Mouse (Mus musculus): ENCODE data around the gene Pabpc1l. TPM values are rescaled to one million over a fixed set of nuclear protein-coding genes. Genes with fewer than 3 reads are reported as not detected.

Pabpc1l gene
- polyA plus RNA-seq, 2 experiments: 0.22 TPM; not detected in 1

- H3K4me3 ChIP-seq (ENCODE audit: insufficient read depth in 1 of 2, low read depth in 2 of 2, low read length in 2 of 2): no peak overlapping the region
- no peak for ATAC-seq (ENCODE audit: insufficient read depth)
- H3K27me3 ChIP-seq (ENCODE audit: control insufficient read depth, insufficient read depth, low read length): no peaks in the 10 kb centered on the region
- no peak overlapping the region for H3K9ac ChIP-seq (replicated peaks)
- TF ChIP-seq EP300 (IDR thresholded peaks at IDR 0.05; ENCODE audit: low read depth): no peak
- TF ChIP-seq CTCF (IDR thresholded peaks at IDR 0.05; ENCODE audit: low read depth): no peak
- peaks cover 8% of the 10 kb centered on the region; the same call in 1 of the 2 replicates for H3K36me3 ChIP-seq (replicated peaks; ENCODE audit: control insufficient read depth, insufficient read depth, low read depth)
- no peak overlapping the region for H3K4me2 ChIP-seq (ENCODE audit: low read depth)
- DNase-seq (ENCODE audit: low read depth in 3 of 3, low spot score in 3 of 3): no peak
- WGBS (ENCODE audit: insufficient replicate concordance): 26% methylated on average over 2 of the region's 2 CpGs
- H3K9me3 ChIP-seq (ENCODE audit: control insufficient read depth, low read length): no peaks in the 10 kb centered on the region
- H3K4me1 ChIP-seq (replicated peaks; ENCODE audit: control insufficient read depth in 2 of 2, insufficient read depth in 2 of 2, low read length in 1 of 2): no peaks in the 10 kb centered on the region; a peak in 1 of 4 replicates
- no peak overlapping the region for H3K27ac ChIP-seq
Observed at GRCm38 (mm10) chr2:164022104-164022503, 3.1 kb upstream of the Pabpc1l start.

- H3K9ac ChIP-seq (replicated peaks): no peak overlapping the region
- H3K27me3 ChIP-seq (ENCODE audit: control insufficient read depth, insufficient read depth, low read length): no peaks in the 10 kb centered on the region
- ATAC-seq (ENCODE audit: insufficient read depth): no peak
- no peak overlapping the region for H3K27ac ChIP-seq
- TF ChIP-seq CTCF (IDR thresholded peaks at IDR 0.05; ENCODE audit: low read depth) (no peak), EP300 (IDR thresholded peaks at IDR 0.05; ENCODE audit: low read depth) (no peak)
- DNase-seq (ENCODE audit: low read depth in 3 of 3, low spot score in 3 of 3): no peak
- no peaks in the 10 kb centered on the region for H3K9me3 ChIP-seq (ENCODE audit: control insufficient read depth, low read length)
- no peaks in the 10 kb centered on the region for H3K4me1 ChIP-seq (replicated peaks; ENCODE audit: control insufficient read depth in 2 of 2, insufficient read depth in 2 of 2, low read length in 1 of 2)
- no peak overlapping the region for H3K4me3 ChIP-seq (ENCODE audit: insufficient read depth in 1 of 2, low read depth in 2 of 2, low read length in 2 of 2)
- no peak overlapping the region for H3K4me2 ChIP-seq (ENCODE audit: low read depth)
- no peaks in the 10 kb centered on the region for H3K36me3 ChIP-seq (replicated peaks; ENCODE audit: control insufficient read depth, insufficient read depth, low read depth)
- 51% methylated on average over 10 of the region's 10 CpGs for WGBS (ENCODE audit: insufficient replicate concordance)
Observed at GRCm38 (mm10) chr2:164031147-164031546, 5.9 kb downstream of the Pabpc1l start.

- WGBS (ENCODE audit: insufficient replicate concordance): 57% methylated on average over 3 of the region's 3 CpGs
Observed at GRCm38 (mm10) chr2:164032973-164033372, 7.7 kb downstream of the Pabpc1l start.

GRCm38 (mm10) chr2:164036520-164037019 is 11.3 kb downstream of the Pabpc1l start:
- 23% methylated on average over 10 of the region's 10 CpGs for WGBS (ENCODE audit: insufficient replicate concordance)
- Histone ChIP-seq H3K4me1 (replicated peaks; ENCODE audit: control insufficient read depth in 2 of 2, insufficient read depth in 2 of 2, low read length in 1 of 2) (no peaks in the 10 kb centered on the region), H3K9ac (replicated peaks) (no peak overlapping the region), H3K36me3 (replicated peaks; ENCODE audit: control insufficient read depth, insufficient read depth, low read depth) (no peaks in the 10 kb centered on the region), H3K4me2 (ENCODE audit: low read depth) (no peak overlapping the region), H3K27me3 (ENCODE audit: control insufficient read depth, insufficient read depth, low read length) (no peaks in the 10 kb centered on the region), H3K9me3 (ENCODE audit: control insufficient read depth, low read length) (no peaks in the 10 kb centered on the region), H3K27ac (no peak overlapping the region), H3K4me3 (ENCODE audit: insufficient read depth in 1 of 2, low read depth in 2 of 2, low read length in 2 of 2) (no peak overlapping the region)
- ATAC-seq (ENCODE audit: insufficient read depth): peak; percentile 57; the same call in 1 of the 2 replicates
- peak; percentile 44 for TF ChIP-seq EP300 (IDR thresholded peaks at IDR 0.05; ENCODE audit: low read depth)
- peak; percentile 54 for TF ChIP-seq CTCF (IDR thresholded peaks at IDR 0.05; ENCODE audit: low read depth)
- DNase-seq (ENCODE audit: low read depth in 3 of 3, low spot score in 3 of 3): peak in 2 of 3 experiments; percentile 7 to 17

More at GRCm38 (mm10) chr2:164032973-164033372, 7.7 kb downstream of the Pabpc1l start:
- Histone ChIP-seq H3K36me3 (replicated peaks; ENCODE audit: control insufficient read depth, insufficient read depth, low read depth) (no peaks in the 10 kb centered on the region), H3K9me3 (ENCODE audit: control insufficient read depth, low read length) (no peaks in the 10 kb centered on the region), H3K27ac (no peak overlapping the region), H3K4me3 (ENCODE audit: insufficient read depth in 1 of 2, low read depth in 2 of 2, low read length in 2 of 2) (no peak overlapping the region), H3K4me2 (ENCODE audit: low read depth) (no peak overlapping the region), H3K9ac (replicated peaks) (no peak overlapping the region), H3K27me3 (ENCODE audit: control insufficient read depth, insufficient read depth, low read length) (no peaks in the 10 kb centered on the region), H3K4me1 (replicated peaks; ENCODE audit: control insufficient read depth in 2 of 2, insufficient read depth in 2 of 2, low read length in 1 of 2) (no peaks in the 10 kb centered on the region)
- TF ChIP-seq EP300 (IDR thresholded peaks at IDR 0.05; ENCODE audit: low read depth) (no peak), CTCF (IDR thresholded peaks at IDR 0.05; ENCODE audit: low read depth) (peak; percentile 34; the same call in 1 of the 2 replicates)
- DNase-seq (ENCODE audit: low read depth in 3 of 3, low spot score in 3 of 3) (no peak), ATAC-seq (ENCODE audit: insufficient read depth) (no peak)

- Histone ChIP-seq H3K9me3 (ENCODE audit: control insufficient read depth, low read length) (no peaks in the 10 kb centered on the region), H3K4me2 (ENCODE audit: low read depth) (no peak overlapping the region), H3K27me3 (ENCODE audit: control insufficient read depth, insufficient read depth, low read length) (no peaks in the 10 kb centered on the region), H3K9ac (replicated peaks) (no peak overlapping the region), H3K4me1 (replicated peaks; ENCODE audit: control insufficient read depth in 2 of 2, insufficient read depth in 2 of 2, low read length in 1 of 2) (no peaks in the 10 kb centered on the region), H3K4me3 (ENCODE audit: insufficient read depth in 1 of 2, low read depth in 2 of 2, low read length in 2 of 2) (no peak overlapping the region), H3K27ac (no peak overlapping the region), H3K36me3 (replicated peaks; ENCODE audit: control insufficient read depth, insufficient read depth, low read depth) (no peaks in the 10 kb centered on the region)
- peak; percentile 26 for ATAC-seq (ENCODE audit: insufficient read depth)
- TF ChIP-seq EP300 (IDR thresholded peaks at IDR 0.05; ENCODE audit: low read depth) (no peak), CTCF (IDR thresholded peaks at IDR 0.05; ENCODE audit: low read depth) (no peak)
- WGBS (ENCODE audit: insufficient replicate concordance): 68% methylated on average over 1 of the region's 1 CpGs
- DNase-seq (ENCODE audit: low read depth in 3 of 3, low spot score in 3 of 3): no peak
Observed at GRCm38 (mm10) chr2:164038407-164039028, 13.3 kb downstream of the Pabpc1l start.
